Mouse (Mus musculus) MEL (cell line): ENCODE data around the gene Smn1.
A peak's percentile ranks its signal among the peaks of the same experiment; 100 is the strongest.

Experiments used
- CTCF ChIP-seq, 3 experiments: IDR thresholded peaks in 2 of 3; conservative IDR thresholded peaks in 1 of 3; 2 replicates each; pipeline ENCODE4 v1.5.1; 2011 to 2012; ENCODE audit warnings: low read length in 3 of 3, low read depth in 2 of 3, mild to moderate bottlenecking in 2 of 3, improper control_type of control experiment in 1 of 3, inconsistent platforms in 1 of 3, mixed read lengths in 1 of 3, moderate library complexity in 1 of 3; ENCODE audit not compliant: control insufficient read depth in 1 of 3, insufficient read depth in 1 of 3, poor library complexity in 1 of 3, severe bottlenecking in 1 of 3
- E2F4 ChIP-seq: IDR thresholded peaks from 2 replicates; pipeline ENCODE4 v1.6.1; 2011; ENCODE audit warnings: low read depth, low read length, improper control_type of control experiment, borderline replicate concordance
- JUND ChIP-seq: IDR thresholded peaks from 2 replicates; pipeline ENCODE4 v1.6.1; 2011; ENCODE audit warnings: low read depth, mild to moderate bottlenecking, improper control_type of control experiment, low read length
- POLR2A ChIP-seq, 2 experiments: IDR thresholded peaks; 2 replicates each; pipeline ENCODE4 v1.6.1; 2011 to 2012; ENCODE audit warnings: low read length in 2 of 2, mild to moderate bottlenecking in 2 of 2, control low read depth in 1 of 2, improper control_type of control experiment in 1 of 2, low read depth in 1 of 2, moderate library complexity in 1 of 2; ENCODE audit not compliant: control insufficient read depth in 1 of 2, insufficient read depth in 1 of 2, poor library complexity in 1 of 2
- USF2 ChIP-seq, 2 experiments: IDR thresholded peaks; 2 replicates each; pipeline ENCODE4 v1.6.1; 2011 to 2012; ENCODE audit warnings: improper control_type of control experiment in 2 of 2, low read length in 2 of 2, borderline replicate concordance in 1 of 2, inconsistent platforms in 1 of 2, low read depth in 1 of 2, mild to moderate bottlenecking in 1 of 2; ENCODE audit not compliant: insufficient read depth in 1 of 2
- ZC3H11A ChIP-seq: IDR thresholded peaks from 2 replicates; pipeline ENCODE4 v1.6.1; 2012; ENCODE audit warnings: low read depth, mild to moderate bottlenecking, inconsistent platforms, low read length, improper control_type of control experiment

DNA sequence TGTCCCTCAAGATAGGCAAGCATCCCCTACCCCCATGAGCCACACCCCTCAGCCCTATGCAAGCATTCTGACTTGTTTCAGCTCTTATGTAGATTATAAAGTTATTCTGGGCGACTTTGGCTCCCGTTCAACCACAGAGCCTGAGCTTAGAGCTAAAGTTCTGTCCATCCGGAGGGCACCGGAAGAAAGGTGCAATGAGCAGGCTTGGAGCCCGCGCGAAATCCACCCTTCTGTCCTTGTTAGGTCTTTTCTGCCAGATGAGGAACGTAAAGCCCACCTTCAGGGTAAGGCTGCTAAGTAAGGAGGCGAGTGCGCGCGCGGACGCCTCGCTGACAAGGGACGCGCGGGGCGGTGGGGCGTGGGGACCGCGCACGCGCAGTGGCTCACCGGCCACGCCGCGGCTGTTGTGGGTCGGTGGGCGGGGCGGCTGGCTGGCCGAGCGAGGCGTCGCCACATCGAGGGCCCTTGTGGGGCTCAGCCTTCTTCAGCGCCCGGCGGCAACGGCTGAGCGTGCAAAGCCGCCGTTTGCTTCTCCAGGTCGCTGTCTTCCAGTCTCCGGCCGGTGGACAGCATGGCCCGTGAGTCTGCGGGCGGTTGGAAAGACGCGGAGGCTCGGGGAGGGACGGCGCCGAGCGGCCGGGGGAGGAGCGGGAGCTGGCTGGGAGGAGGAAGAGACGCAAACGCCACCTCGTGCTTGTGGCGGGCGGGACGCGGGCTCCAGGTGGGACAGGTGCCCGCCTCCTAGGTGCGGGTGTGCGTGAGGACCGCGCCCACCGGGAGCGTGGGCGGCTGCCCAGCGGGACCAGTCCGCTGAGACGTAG, 16.8 kb upstream of the Smn1 start, which contains the start of gene Serf1:
- no peak for TF ChIP-seq ZC3H11A
- no peak for TF ChIP-seq JUND
- no peak for TF ChIP-seq CTCF (IDR thresholded peaks at IDR 0.05 in 2 of 3, conservative IDR thresholded peaks at IDR 0.05 in 1 of 3; ENCODE audit: control insufficient read depth in 1 of 3, insufficient read depth in 1 of 3, low read depth in 2 of 3, low read length in 3 of 3, poor library complexity in 1 of 3, severe bottlenecking in 1 of 3)
- TF ChIP-seq E2F4 = no peak
- peak; percentile 53 to 55; a peak in 2 of 4 replicates for TF ChIP-seq POLR2A (IDR thresholded peaks at IDR 0.05; ENCODE audit: control insufficient read depth in 1 of 2, insufficient read depth in 1 of 2, low read depth in 1 of 2, low read length in 2 of 2, poor library complexity in 1 of 2)
- TF ChIP-seq USF2 (IDR thresholded peaks at IDR 0.05; ENCODE audit: borderline replicate concordance in 1 of 2, insufficient read depth in 1 of 2, low read depth in 1 of 2, low read length in 2 of 2) = no peak
